Mouse (Mus musculus) CD4-positive, CD25-positive, alpha-beta regulatory T cell, adult 9 weeks (primary cell): ENCODE measurements around the gene Gm7714. TPM values are rescaled to one million over a fixed set of nuclear protein-coding genes. Genes with fewer than 3 reads are reported as not detected.

Experiments used
- polyA plus RNA-seq: library from polyadenylated mRNA; unstranded; fragments of 100-300 nt; shearing (Covaris generic); gene quantifications from one replicate; pipeline ENCODE4 v1.2.1, GENCODE M21; 2017

Gm7714 gene
- polyA plus RNA-seq, result not detected

GRCm38 (mm10) chr5:88268619-88269018 is at the start of gene Gm7714:
Gm7714 (plus strand) TSS chr5:88268919.

DNA sequence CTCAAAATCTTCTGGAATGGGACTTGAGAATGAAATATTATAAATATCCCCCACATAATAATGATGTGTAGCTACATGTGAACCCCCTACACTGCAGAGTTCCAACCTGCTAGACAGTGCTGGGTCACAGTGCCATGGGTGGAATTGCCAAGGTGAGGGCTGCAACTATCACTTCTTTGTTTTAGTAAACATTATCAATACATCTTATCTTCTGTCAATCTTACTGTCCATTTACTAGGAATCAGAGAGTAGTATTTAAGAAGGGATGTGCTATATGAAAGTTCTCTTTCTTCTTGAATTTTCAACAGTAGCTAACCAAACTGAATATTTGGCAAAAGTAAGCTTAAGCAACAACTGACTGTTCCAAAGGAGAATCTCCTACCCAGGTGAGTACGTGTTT is 48.3 kb downstream of the Gm7714 start, which contains the start of gene Prol1:
Gene Prol1, plus strand, starts transcription at position 301 of the 400 bp plus-strand sequence.

Other genes with a start within 250 kb of the Gm7714 start
- not detected for gene Smr2, start 182.4 kb upstream of the Gm7714 start, polyA plus RNA-seq
- not detected for gene Gm11116, start 157.4 kb upstream of the Gm7714 start, polyA plus RNA-seq
- not detected for gene Gm11115, start 114.8 kb upstream of the Gm7714 start, polyA plus RNA-seq
- not detected for gene Prol1, start 48.4 kb downstream of the Gm7714 start, polyA plus RNA-seq
- not detected for gene Amtn, start 107.2 kb downstream of the Gm7714 start, polyA plus RNA-seq
- not detected for gene Ambn, start 187.1 kb downstream of the Gm7714 start, polyA plus RNA-seq
- not detected for gene Enam, start 219.1 kb downstream of the Gm7714 start, polyA plus RNA-seq